Mouse (Mus musculus) left cerebral cortex, adult 2 months (tissue): Measurements from ENCODE around the gene Tmem33. TPM values are rescaled to one million over a fixed set of nuclear protein-coding genes. Genes with fewer than 3 reads are reported as not detected.

Experiments
- DNase-seq, 2 experiments: peaks; one replicate each; pipeline ENCODE4 v3.0.0; 2021 to 2022; ENCODE audit warnings: low spot score in 2 of 2, mixed read lengths in 1 of 2; ENCODE audit errors: extremely low spot score in 1 of 2
- H3K27ac ChIP-seq: fragments of 200-600 bp; 2 replicates; pipeline ENCODE4 v1.8.1; 2022
- H3K4me3 ChIP-seq: fragments of 200-600 bp; 2 replicates; pipeline ENCODE4 v1.8.1; 2022
- CTCF ChIP-seq: fragments of 200-600 bp; IDR thresholded peaks from 2 replicates; pipeline ENCODE4 v1.8.1; 2022; ENCODE audit warnings: antibody characterized with exemption, mild to moderate bottlenecking, moderate library complexity
- intact Hi-C: fragments of 180-260 bp; cut with DNase I; formaldehyde crosslinking; loops from one replicate; pipeline ENCODE4 v1.15.1; 2025
- total RNA-seq, 2 experiments: library from RNA; stranded (reverse); gene quantifications; 2 replicates each; pipeline ENCODE4 v1.2.3; 2021

The Tmem33 gene
- total RNA-seq, 2 experiments from 2014 or later: 90.2 to 92.8 TPM

GRCm38 (mm10) chr5:67301722-67302331, 41.5 kb downstream of the Tmem33 start:
- TF ChIP-seq CTCF: no peak
- no peak for DNase-seq
- Histone ChIP-seq H3K4me3 (no peak overlapping the region), H3K27ac (no peak overlapping the region)
- intact Hi-C loops: no loop called here

GRCm38 (mm10) chr5:67303816-67304215, 43.5 kb downstream of the Tmem33 start:
- no peak for TF ChIP-seq CTCF
- intact Hi-C loops: no loop called here
- DNase-seq: no peak
- H3K4me3 ChIP-seq: no peak overlapping the region
- H3K27ac ChIP-seq: no peak overlapping the region

GRCm38 (mm10) chr5:67306698-67307521, 46.5 kb downstream of the Tmem33 start, which contains the start of gene Slc30a9:
Gene Slc30a9, plus strand, starts transcription at chr5:67306955.
- intact Hi-C loops: loop anchor here (2.0 to 5.0 kb wide), 2 partner anchors 46 to 115 kb away; partner anchors contain the start of gene Tmem33
- peak; percentile 18 for TF ChIP-seq CTCF
- Histone ChIP-seq H3K4me3 (peak within 1 kb of the TSS; percentile 75), H3K27ac (peak within 1 kb of the TSS; percentile 96)
- peak; percentile 92 to 94 for DNase-seq

GRCm38 (mm10) chr5:67307659-67308222, 47.4 kb downstream of the Tmem33 start:
- TF ChIP-seq CTCF: no peak
- intact Hi-C loops: loop anchor here (2.0 to 5.0 kb wide), 2 partner anchors 47 to 115 kb away; partner anchors contain the start of gene Tmem33
- H3K4me3 ChIP-seq: peak overlapping the region; percentile 75
- DNase-seq: no peak
- H3K27ac ChIP-seq: no peak overlapping the region

- no peak; the same call in none of the 2 replicates for TF ChIP-seq CTCF
- Histone ChIP-seq H3K27ac (no peak overlapping the region), H3K4me3 (no peak overlapping the region)
- DNase-seq: no peak
- intact Hi-C loops: no loop called here
Observed at GRCm38 (mm10) chr5:67311811-67312521, 51.6 kb downstream of the Tmem33 start.

- intact Hi-C loops: no loop called here
- Histone ChIP-seq H3K27ac (no peak overlapping the region), H3K4me3 (no peak overlapping the region)
- no peak for DNase-seq
- TF ChIP-seq CTCF: no peak
Observed at GRCm38 (mm10) chr5:67312522-67312851, 52.1 kb downstream of the Tmem33 start.

GRCm38 (mm10) chr5:67321656-67322268, 61.4 kb downstream of the Tmem33 start:
- Histone ChIP-seq H3K4me3 (no peak overlapping the region), H3K27ac (no peak overlapping the region)
- no peak for DNase-seq
- intact Hi-C loops: no loop called here
- TF ChIP-seq CTCF: no peak

- TF ChIP-seq CTCF: no peak
- Histone ChIP-seq H3K4me3 (no peak overlapping the region), H3K27ac (no peak overlapping the region)
- no peak for DNase-seq
- intact Hi-C loops: no loop called here
Observed at GRCm38 (mm10) chr5:67324032-67324431, 63.7 kb downstream of the Tmem33 start.

- no peak for DNase-seq
- Histone ChIP-seq H3K4me3 (no peak overlapping the region), H3K27ac (no peak overlapping the region)
- intact Hi-C loops: no loop called here
- no peak for TF ChIP-seq CTCF
Observed at GRCm38 (mm10) chr5:67340811-67341210, 80.4 kb downstream of the Tmem33 start.

Other genes starting within 250 kb of the Tmem33 start
- gene Phox2b, start 161.3 kb upstream of the Tmem33 start, total RNA-seq: not detected
- 100 to 1,000 TPM; 168 to 178 TPM for gene Slc30a9, start 46.4 kb downstream of the Tmem33 start, total RNA-seq
- 1 to 10 TPM; 7.9 TPM for gene Bend4, start 167.7 kb downstream of the Tmem33 start, total RNA-seq